Mouse (Mus musculus) inflammation-experienced regulatory T-cells, adult 6 months (primary cell): ENCODE measurements around the gene Msx2. TPM values are rescaled to one million over a fixed set of nuclear protein-coding genes. Genes with fewer than 3 reads are reported as not detected.

Experiments
- polyA plus RNA-seq, 3 experiments: library from polyadenylated mRNA; unstranded; fragments of 100-300 nt; shearing (Covaris generic); gene quantifications; one replicate each; pipeline ENCODE4 v1.2.1; 2017

The Msx2 gene
- polyA plus RNA-seq, 3 experiments from 2014 or later = 0.13 TPM; not detected in 2

Other genes starting within 250 kb of the Msx2 start
- not detected for gene Ror2, start 186.9 kb downstream of the Msx2 start, polyA plus RNA-seq
- 10 to 100 TPM; 32.3 to 34.7 (median 32.4) TPM for gene Sptlc1, start 95.7 kb downstream of the Msx2 start, polyA plus RNA-seq